Mouse (Mus musculus) heart, embryonic 16.5 days (tissue): ENCODE measurements at regions not wholly inside any gene's neighbourhood (a gene's known extent, or its start where the extent isn't known, plus 50 kb on each side); places are given as distances from the start of the nearest gene placed in this dataset.

Experiments used
- ATAC-seq: fragments of 200-750 bp; cut with Nextera tagmentation; replicated peaks from 2 replicates; pipeline ENCODE4 v1.8.0; 2017; ENCODE audit warnings: moderate number of reproducible peaks; ENCODE audit not compliant: insufficient read depth, low FRiP score; ENCODE audit errors: extremely low read depth
- H3K27ac ChIP-seq: fragments of 300-500 bp; sonication (generic); 2 replicates; pipeline ENCODE4 v1.5.1; 2014; ENCODE audit warnings: mild to moderate bottlenecking, low read length, control low read depth, moderate library complexity
- H3K27me3 ChIP-seq: fragments of 300-500 bp; sonication (generic); 2 replicates; pipeline ENCODE4 v1.6.1; 2014; ENCODE audit warnings: low read length, mixed read lengths; ENCODE audit not compliant: control insufficient read depth, insufficient read depth
- H3K36me3 ChIP-seq: fragments of 300-500 bp; sonication (generic); 2 replicates; pipeline ENCODE4 v1.6.1; 2014; ENCODE audit not compliant: control insufficient read depth, insufficient read depth
- H3K4me1 ChIP-seq: fragments of 300-500 bp; sonication (generic); 2 replicates; pipeline ENCODE4 v1.6.1; 2014; ENCODE audit warnings: low read length, mixed read lengths; ENCODE audit not compliant: control insufficient read depth, insufficient read depth
- H3K4me2 ChIP-seq: fragments of 300-500 bp; sonication (generic); 2 replicates; pipeline ENCODE4 v1.6.1; 2014; ENCODE audit warnings: low read depth, mild to moderate bottlenecking, control low read depth, low read length
- H3K4me3 ChIP-seq: fragments of 300-500 bp; sonication (generic); 2 replicates; pipeline ENCODE4 v1.5.1; 2014; ENCODE audit warnings: mild to moderate bottlenecking, control low read depth, low read length
- H3K9ac ChIP-seq: fragments of 300-500 bp; sonication (generic); 2 replicates; pipeline ENCODE4 v1.6.1; 2014; ENCODE audit warnings: low read length, control low read depth
- H3K9me3 ChIP-seq: fragments of 300-500 bp; sonication (generic); replicated peaks from 2 replicates; pipeline ENCODE4 v1.6.1; 2016; ENCODE audit warnings: low read length; ENCODE audit not compliant: control insufficient read depth
- WGBS: fragments of 180-500 bp; shearing (Covaris S2); extraction: QIAGEN DNeasy Blood & Tissue Kit; methylation state at CpG from one replicate; pipeline ENCODE4 v1.1.7; 2014; 5-methylcytosine and 5-hydroxymethylcytosine counted together

DNA sequence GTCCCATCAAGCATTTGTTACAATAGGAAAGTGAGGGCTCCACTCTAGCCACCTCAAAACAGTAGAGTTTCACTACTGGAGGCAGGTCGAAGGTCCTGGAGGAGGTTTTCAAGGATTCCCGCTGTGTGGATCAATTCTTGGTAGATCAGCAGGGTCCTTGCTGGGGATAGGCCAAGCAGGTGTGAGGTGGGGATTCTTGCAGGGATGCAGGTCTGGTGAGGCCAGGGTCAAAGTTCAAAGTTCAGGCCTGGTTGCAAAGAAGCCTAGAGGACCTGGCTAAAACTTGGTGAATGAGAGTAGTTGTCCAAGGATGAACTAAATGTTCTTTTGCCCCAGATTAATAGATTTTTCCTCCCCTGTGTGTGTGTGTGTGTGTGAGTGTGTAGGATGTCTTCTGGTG is 70.9 kb upstream of the Sulf2 start:
- no peaks in the 10 kb centered on the region for H3K27me3 ChIP-seq
- H3K27ac ChIP-seq: no peak overlapping the region
- H3K4me2 ChIP-seq: no peak overlapping the region
- H3K36me3 ChIP-seq: no peaks in the 10 kb centered on the region
- no peak overlapping the region for H3K9ac ChIP-seq
- no peak overlapping the region for H3K4me3 ChIP-seq
- 93% methylated on average over 2 of the region's 2 CpGs for whole genome bisulfite sequencing
- peaks cover 2% of the 10 kb centered on the region; the same call in 1 of the 2 replicates for H3K4me1 ChIP-seq
- ATAC-seq: no peak
- no peaks in the 10 kb centered on the region for H3K9me3 ChIP-seq

DNA sequence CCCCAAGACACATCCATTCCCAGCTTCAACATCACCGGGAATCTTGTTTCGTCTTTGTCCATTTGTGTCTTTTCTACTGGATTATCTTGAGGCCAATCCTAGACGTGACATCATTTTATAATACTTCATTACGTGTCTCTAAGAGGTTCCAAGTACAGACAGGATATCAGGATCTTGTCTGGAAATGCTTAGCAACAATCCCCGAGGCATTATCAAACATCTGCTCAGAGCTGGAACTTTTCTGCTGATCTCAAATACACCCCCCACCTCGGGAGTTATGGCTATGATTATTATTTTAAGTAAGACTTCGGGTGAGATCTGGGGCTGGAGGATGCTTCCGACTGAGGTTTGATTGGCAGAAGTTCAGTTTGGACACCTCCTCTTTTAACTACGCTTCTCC is 69.9 kb upstream of the Sulf2 start:
- ATAC-seq: no peak
- 77% methylated on average over 9 of the region's 9 CpGs for WGBS

DNA sequence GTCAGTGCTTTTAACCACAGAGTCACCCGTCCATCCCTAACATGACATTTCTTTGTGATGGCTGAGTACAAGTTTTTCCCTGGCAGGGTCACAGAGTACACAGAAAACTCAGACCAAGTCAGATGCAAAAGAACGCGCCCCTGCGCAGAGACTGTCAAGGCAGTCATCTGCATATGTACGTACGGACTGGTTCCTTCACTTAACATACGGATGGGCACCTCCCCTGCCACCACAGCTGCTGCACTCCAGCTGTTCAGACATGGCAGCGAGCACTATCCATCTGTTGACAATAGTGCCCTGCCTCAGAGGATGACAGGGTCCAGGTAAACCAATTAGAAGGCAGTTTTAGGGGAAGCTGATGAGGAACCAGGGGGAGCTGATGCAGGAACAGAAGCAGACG is 63.3 kb upstream of the Sulf2 start:
- no peaks in the 10 kb centered on the region for H3K9me3 ChIP-seq
- H3K9ac ChIP-seq: no peak overlapping the region
- H3K4me1 ChIP-seq: no peaks in the 10 kb centered on the region; the same call in 1 of the 2 replicates
- H3K4me2 ChIP-seq: no peak overlapping the region
- H3K36me3 ChIP-seq: no peaks in the 10 kb centered on the region
- ATAC-seq: no peak
- H3K27me3 ChIP-seq: no peaks in the 10 kb centered on the region
- no peak overlapping the region for H3K4me3 ChIP-seq
- WGBS: 82% methylated on average over 9 of the region's 9 CpGs
- no peak overlapping the region for H3K27ac ChIP-seq

More for the DNA sequence above, 69.9 kb upstream of the Sulf2 start:
- H3K4me2 ChIP-seq: no peak overlapping the region
- H3K36me3 ChIP-seq: no peaks in the 10 kb centered on the region
- H3K27me3 ChIP-seq: no peaks in the 10 kb centered on the region
- H3K4me3 ChIP-seq: no peak overlapping the region
- no peak overlapping the region for H3K27ac ChIP-seq
- H3K4me1 ChIP-seq: peaks cover 2% of the 10 kb centered on the region; the same call in 1 of the 2 replicates
- H3K9ac ChIP-seq: no peak overlapping the region
- H3K9me3 ChIP-seq: no peaks in the 10 kb centered on the region

DNA sequence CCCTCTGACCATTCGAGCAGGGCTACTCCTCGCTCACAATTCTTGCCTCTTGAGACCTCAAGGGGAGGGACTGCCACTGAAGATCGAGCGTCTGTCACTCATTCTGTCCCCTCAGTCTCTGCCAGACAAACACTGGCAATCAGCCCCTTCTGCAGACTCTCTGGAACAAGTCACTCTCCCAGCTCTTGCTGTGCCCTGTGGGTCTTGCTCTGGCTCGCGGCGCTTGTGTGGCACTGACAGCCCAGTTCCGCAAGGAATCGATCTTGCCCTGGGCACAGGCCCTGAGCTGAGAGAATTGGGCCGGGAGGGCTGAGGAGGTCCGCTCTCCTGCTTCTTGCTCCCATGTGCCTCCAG is 61.0 kb upstream of the Sulf2 start:
- Histone ChIP-seq H3K36me3 (no peaks in the 10 kb centered on the region), H3K9me3 (no peaks in the 10 kb centered on the region), H3K27ac (no peak overlapping the region), H3K4me3 (no peak overlapping the region), H3K27me3 (no peaks in the 10 kb centered on the region), H3K4me1 (no peaks in the 10 kb centered on the region; the same call in 1 of the 2 replicates), H3K9ac (no peak overlapping the region), H3K4me2 (no peak overlapping the region)
- WGBS: 75% methylated on average over 11 of the region's 11 CpGs
- ATAC-seq: no peak

DNA sequence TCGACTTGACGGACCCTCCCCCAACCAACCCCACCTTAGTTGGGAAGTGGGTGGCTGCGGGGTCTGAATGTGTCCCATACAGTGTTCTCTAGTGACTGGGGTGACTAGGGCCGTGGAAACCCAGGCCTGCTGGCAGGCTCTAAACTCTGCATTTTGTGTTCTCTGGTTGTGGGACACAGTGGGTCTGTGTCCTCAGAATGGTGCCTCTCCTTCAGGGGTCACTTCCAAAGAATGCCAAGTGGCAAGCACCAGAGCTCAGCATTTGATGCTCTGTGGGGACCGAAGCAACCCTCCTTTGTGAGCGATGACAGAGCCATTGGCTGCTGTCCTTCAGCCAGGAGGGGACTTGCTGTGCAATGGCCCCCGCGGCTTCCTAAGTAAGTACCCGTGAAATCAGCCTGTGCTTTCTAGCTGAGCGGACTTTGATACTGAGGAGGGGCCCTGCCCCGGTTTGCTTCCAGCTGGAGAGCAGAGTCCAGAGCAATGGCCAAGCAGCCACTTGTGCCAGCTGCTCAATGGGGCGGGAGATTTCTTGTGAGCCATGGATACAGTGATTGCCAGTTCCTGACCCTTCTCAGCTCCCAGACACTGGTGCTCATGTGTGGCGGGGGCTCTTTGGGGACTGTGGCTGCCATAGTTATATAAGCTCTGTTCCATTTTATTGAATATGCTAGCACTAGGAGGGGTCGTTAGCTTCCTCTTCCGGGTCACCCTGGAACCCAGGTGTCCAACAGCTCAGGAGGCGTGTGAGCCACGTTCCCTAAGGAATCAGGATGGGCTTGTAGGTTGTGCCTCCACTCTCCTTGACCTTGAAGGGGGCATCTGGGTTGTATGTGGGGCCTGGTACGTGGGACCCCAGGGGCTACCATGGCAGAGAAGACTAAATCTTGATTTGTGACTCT is 60.4 kb upstream of the Sulf2 start:
- Histone ChIP-seq H3K9ac (no peak overlapping the region), H3K4me1 (no peaks in the 10 kb centered on the region; the same call in 1 of the 2 replicates), H3K36me3 (no peaks in the 10 kb centered on the region), H3K4me3 (no peak overlapping the region), H3K27me3 (no peaks in the 10 kb centered on the region), H3K27ac (no peak overlapping the region), H3K4me2 (no peak overlapping the region), H3K9me3 (no peaks in the 10 kb centered on the region)
- no peak for ATAC-seq
- WGBS: 68% methylated on average over 18 of the region's 18 CpGs

DNA sequence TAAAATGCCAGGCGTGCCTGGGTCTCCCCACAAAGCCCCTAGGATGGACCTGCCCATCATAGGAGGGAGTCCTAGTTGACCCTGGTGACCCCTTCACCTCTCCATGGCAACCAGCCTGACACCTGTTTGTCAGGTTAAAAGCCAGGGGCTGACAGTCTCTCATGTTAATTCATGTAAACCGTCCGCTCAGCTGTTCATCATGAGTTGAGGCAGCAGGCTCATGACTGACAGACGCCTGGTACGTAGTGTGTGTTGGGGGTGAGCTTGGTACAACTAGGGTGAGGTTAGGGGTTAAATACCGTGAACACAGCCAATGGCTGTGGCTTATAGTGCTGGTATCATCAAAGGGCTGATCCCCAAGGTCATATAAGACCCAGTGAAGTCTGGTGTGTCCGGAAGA is 59.7 kb upstream of the Sulf2 start:
- Histone ChIP-seq H3K36me3 (no peaks in the 10 kb centered on the region), H3K27me3 (no peaks in the 10 kb centered on the region), H3K9ac (no peak overlapping the region), H3K4me3 (no peak overlapping the region), H3K4me1 (no peaks in the 10 kb centered on the region; the same call in 1 of the 2 replicates), H3K4me2 (no peak overlapping the region), H3K9me3 (no peaks in the 10 kb centered on the region), H3K27ac (no peak overlapping the region)
- 85% methylated on average over 7 of the region's 7 CpGs for WGBS
- no peak for ATAC-seq

DNA sequence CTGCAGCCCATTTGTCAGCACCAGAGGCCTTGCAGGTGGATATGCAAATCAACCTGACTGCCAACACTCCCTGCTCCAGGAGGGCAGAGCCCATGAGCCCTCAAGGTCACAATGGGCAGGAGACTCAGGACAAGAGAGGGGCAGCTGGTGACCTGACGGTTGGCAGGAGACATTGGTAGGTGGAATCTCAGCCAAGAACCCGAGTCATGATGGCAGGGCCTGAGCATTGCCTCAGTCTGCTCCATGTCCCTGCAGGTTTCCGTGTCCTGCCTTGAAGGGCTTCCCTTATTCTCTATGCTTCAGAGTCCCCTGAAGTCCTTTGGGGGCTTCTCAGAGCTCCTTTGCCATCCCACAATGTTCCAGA is 51.7 kb upstream of the Sulf2 start:
- Histone ChIP-seq H3K4me2 (no peak overlapping the region), H3K27me3 (no peaks in the 10 kb centered on the region), H3K4me1 (peaks cover 24% of the 10 kb centered on the region), H3K9ac (no peak overlapping the region), H3K36me3 (no peaks in the 10 kb centered on the region), H3K9me3 (no peaks in the 10 kb centered on the region), H3K27ac (peak overlapping the region; percentile 40), H3K4me3 (no peak overlapping the region)
- no peak for ATAC-seq
- 59% methylated on average over 3 of the region's 3 CpGs for WGBS

DNA sequence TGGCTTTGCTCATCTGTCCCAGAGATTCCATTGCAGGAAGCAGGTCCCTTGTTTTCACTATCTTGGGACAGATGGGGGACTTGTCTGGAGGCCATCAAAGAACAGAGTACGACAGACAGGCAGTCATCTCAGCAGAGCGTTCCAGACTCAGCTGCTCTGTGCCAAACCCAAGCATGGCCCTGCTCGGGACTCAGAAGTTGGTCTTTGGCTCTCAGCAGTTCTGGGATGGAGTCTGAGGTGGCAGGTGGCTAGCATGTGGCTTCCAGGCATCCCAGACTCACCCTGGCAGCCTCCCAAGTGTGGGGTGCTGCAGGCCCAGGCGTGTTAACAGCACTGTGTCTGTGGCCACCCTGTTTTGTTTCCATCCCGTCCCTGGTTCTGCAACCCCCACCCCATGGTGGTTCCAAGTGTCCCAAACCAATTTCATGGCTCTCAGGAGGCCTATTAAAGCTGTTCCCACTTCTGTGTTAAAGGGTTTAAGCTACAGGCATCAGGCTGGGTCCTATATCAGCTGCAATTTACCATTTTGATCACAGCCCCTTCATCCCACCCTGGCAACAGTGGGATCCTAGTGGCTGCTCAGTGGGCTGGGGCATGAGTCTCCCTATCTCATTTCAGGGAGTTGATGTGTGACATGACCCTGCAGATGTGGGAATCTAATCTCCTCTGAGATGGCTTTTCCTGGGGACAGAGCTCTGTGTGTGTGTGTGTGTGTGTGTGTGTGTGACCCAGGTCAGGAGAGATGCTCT is 51.1 kb upstream of the Sulf2 start:
- no peak overlapping the region for H3K9ac ChIP-seq
- 0 out of 2 replicates have a peak, but pooled peaks have one; percentile 25 for ATAC-seq

More for the DNA sequence above, 51.1 kb upstream of the Sulf2 start:
- Histone ChIP-seq H3K27ac (peak overlapping the region; percentile 40), H3K4me2 (no peak overlapping the region), H3K27me3 (no peaks in the 10 kb centered on the region), H3K9me3 (no peaks in the 10 kb centered on the region), H3K36me3 (no peaks in the 10 kb centered on the region), H3K4me1 (peaks cover 24% of the 10 kb centered on the region), H3K4me3 (no peak overlapping the region)
- WGBS: 37% methylated on average over 5 of the region's 5 CpGs
